ENCODE assay signal across 8 mouse cellular contexts in the genomic region with DNA sequence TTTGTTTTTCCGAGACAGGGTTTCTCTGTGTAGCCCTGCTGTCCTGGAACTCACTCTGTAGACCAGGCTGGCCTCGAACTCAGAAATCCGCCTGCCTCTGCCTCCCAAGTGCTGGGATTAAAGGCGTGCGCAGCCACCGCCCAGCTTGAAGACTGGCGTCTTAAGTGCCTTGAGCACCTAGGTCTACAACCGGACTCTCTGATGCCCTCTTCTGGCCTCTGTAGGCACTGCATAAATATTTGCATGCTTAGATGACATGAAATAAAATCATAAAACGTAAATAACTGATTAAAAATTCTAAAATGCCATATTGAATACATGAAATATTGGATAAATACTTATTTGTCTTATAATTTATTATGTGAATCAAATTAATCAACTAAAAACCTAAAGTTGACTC. TPM values are rescaled to one million over a fixed set of nuclear protein-coding genes. Genes with fewer than 3 reads are reported as not detected.
A peak's percentile ranks its signal among the peaks of the same experiment; 100 is the strongest.
DNase-seq lines count a peak whose midpoint lies in the region; ATAC-seq and TF ChIP-seq lines count a peak whose summit lies in the region.
"Not testable (repeated sequence)": the region's sequence is repeated elsewhere in the genome, so short reads cannot be mapped to it uniquely, and the experiment has no call there.

No protein-coding gene starts in this region.

- H3K4me2 ChIP-seq in lung, embryonic 14.5 days, result not testable (repeated sequence)

- not testable (repeated sequence) for ATAC-seq in lung, embryonic 14.5 days (ENCODE audit: insufficient read depth)

- H3K27me3 ChIP-seq in E14TG2a.4 (ENCODE audit: insufficient read depth, low read length); lung, embryonic 14.5 days (ENCODE audit: insufficient read depth, low read length): not testable (repeated sequence)

- not testable (repeated sequence) for H3K9me3 ChIP-seq in E14TG2a.4 (ENCODE audit: low read length); lung, embryonic 14.5 days (ENCODE audit: low read depth, low read length)

- not testable (repeated sequence) for H3K4me1 ChIP-seq in E14TG2a.4 (replicated peaks; ENCODE audit: low read depth, low read length); bone marrow macrophage, adult 2 months (ENCODE audit: control insufficient read depth, insufficient read depth, low read length); lung, embryonic 14.5 days (ENCODE audit: insufficient read depth)

- DNase-seq in embryo, embryonic 9.5 days (ENCODE audit: extremely low spot score), result peak; percentile 18
- DNase-seq in heart, postnatal 10 days, result peak; percentile 50 to 74
- peak; percentile 54 to 85 for DNase-seq in kidney, postnatal 36 days
- peak; percentile 84 for DNase-seq in lung, embryonic 14.5 days
- peak; percentile 34 for DNase-seq in retina, adult 2 months (ENCODE audit: low read depth, low spot score)
- peak; percentile 58 for DNase-seq in thymus, postnatal 25 days

- peaks cover 70% of the 10 kb centered on the region for H3K36me3 ChIP-seq in E14TG2a.4 (ENCODE audit: insufficient read depth, low read length)
- H3K36me3 ChIP-seq in lung, embryonic 14.5 days (ENCODE audit: insufficient read depth), result peaks cover 96% of the 10 kb centered on the region

- not testable (repeated sequence) for H3K9ac ChIP-seq in lung, embryonic 14.5 days

- H3K27ac ChIP-seq in bone marrow macrophage, adult 2 months (ENCODE audit: insufficient read depth, low read depth, low read length); lung, embryonic 14.5 days (ENCODE audit: low read depth): not testable (repeated sequence)

- WGBS in lung, embryonic 14.5 days, result 74% methylated on average over 9 of the region's 9 CpGs

- intact Hi-C loops in heart, postnatal 10 days (cut with DNase I), result not testable (repeated sequence)

- TF ChIP-seq POLR2A in bone marrow macrophage, adult 2 months (IDR thresholded peaks at IDR 0.05; ENCODE audit: borderline replicate concordance, low read depth, low read length), result not testable (repeated sequence)

- not testable (repeated sequence) for H3K4me3 ChIP-seq in E14TG2a.4 (replicated peaks; ENCODE audit: low read length); bone marrow macrophage, adult 2 months (ENCODE audit: insufficient read depth, low read length); lung, embryonic 14.5 days (ENCODE audit: low read depth, low read length)

- peak; percentile 62 for TF ChIP-seq CTCF in E14TG2a.4 (conservative IDR thresholded peaks at IDR 0.05; ENCODE audit: low read length)
- TF ChIP-seq CTCF in bone marrow macrophage, adult 2 months (IDR thresholded peaks at IDR 0.05; ENCODE audit: low read depth, low read length), result peak; percentile 33; the same call in 1 of the 2 replicates
- TF ChIP-seq CTCF in lung, embryonic 14.5 days (IDR thresholded peaks at IDR 0.05; ENCODE audit: low read depth), result peak; percentile 59

RNA-seq across cellular contexts. Expression of gene Lamp1, which starts 26.7 kb away (rescaled TPM):
- 1,527 and 1,629 TPM in 2 replicates for polyA plus RNA-seq in bone marrow macrophage, adult 2 months (2012; ENCODE audit: insufficient read depth, insufficient read length, missing spikeins)
- 100 to 1,000 TPM; 310 to 323 TPM for total RNA-seq in heart, postnatal 10 days (2021)
- 309 and 315 TPM in 2 replicates for polyA plus RNA-seq in lung, embryonic 14.5 days (2014; fragmentation: Nextera tagmentation; extraction: Ambion mirVana)

RNA-seq across cellular contexts. Expression of gene Cul4a, which starts 26.8 kb away (rescaled TPM):
- polyA plus RNA-seq in bone marrow macrophage, adult 2 months (2012; ENCODE audit: insufficient read depth, insufficient read length, missing spikeins), result 33.3 and 44.0 TPM in 2 replicates
- 10 to 100 TPM; 83.0 to 84.8 TPM for total RNA-seq in heart, postnatal 10 days (2021)
- 93.2 and 98.9 TPM in 2 replicates for polyA plus RNA-seq in lung, embryonic 14.5 days (2014; fragmentation: Nextera tagmentation; extraction: Ambion mirVana)

RNA-seq across cellular contexts. Expression of gene Pcid2, which starts 27.0 kb away (rescaled TPM):
- polyA plus RNA-seq in bone marrow macrophage, adult 2 months (2012; ENCODE audit: insufficient read depth, insufficient read length, missing spikeins), result 15.8 and 16.4 TPM in 2 replicates
- 10 to 100 TPM; 11.7 to 12.0 TPM for total RNA-seq in heart, postnatal 10 days (2021)
- polyA plus RNA-seq in lung, embryonic 14.5 days (2014; fragmentation: Nextera tagmentation; extraction: Ambion mirVana), result 39.2 and 40.0 TPM in 2 replicates

Comparison
In these comparisons a context has a peak if more than half of its experiments do, and no peak if none do; other contexts are left out.
1. DNase-seq: peak in every context shown above with its lines; median percentile 84 in lung, embryonic 14.5 days; 70 in kidney, postnatal 36 days; 62 in heart, postnatal 10 days; 58 in thymus, postnatal 25 days; 34 in retina, adult 2 months; 18 in embryo, embryonic 9.5 days.